Mouse (Mus musculus): ENCODE results near the gene Prn. TPM values are rescaled to one million over a fixed set of nuclear protein-coding genes. Genes with fewer than 3 reads are reported as not detected.

Prn gene
- not detected for polyA plus RNA-seq (2017; shearing (Covaris generic))

GRCm38 (mm10) chr2:131909683-131910572 is at the start of gene Prn, which contains the start of gene Prnp:
Gene Prn (plus strand): TSS chr2:131909957.
Gene Prnp (plus strand): TSS chr2:131909928.

GRCm38 (mm10) chr2:131950598-131951095 is 40.9 kb downstream of the Prn start, which contains the start of gene Prnd:
Gene Prnd (plus strand): TSS chr2:131950861.

Other genes with a start within 250 kb of the Prn start
- not detected for gene Erv3, start 50.2 kb upstream of the Prn start, polyA plus RNA-seq (2017; shearing (Covaris generic))
- 2.3 TPM for gene Prnp, start within 50 bp of the Prn start, polyA plus RNA-seq (2017; shearing (Covaris generic))
- gene Prnd, start 40.9 kb downstream of the Prn start, polyA plus RNA-seq (2017; shearing (Covaris generic)), result not detected
- gene Rassf2, start 120.3 kb downstream of the Prn start, polyA plus RNA-seq (2017; shearing (Covaris generic)), result 88.1 TPM
- 35.4 TPM for gene Slc23a2, start 235.2 kb downstream of the Prn start, polyA plus RNA-seq (2017; shearing (Covaris generic))

All from naive thymus-derived CD4-positive, alpha-beta T cell, adult 5 months (primary cell).